Mouse (Mus musculus) CH12.LX (cell line): ENCODE measurements around the gene Ncoa5. TPM values are rescaled to one million over a fixed set of nuclear protein-coding genes. Genes with fewer than 3 reads are reported as not detected.

Experiments
- DNase-seq: peaks from one replicate; pipeline ENCODE4 v3.0.0-alpha.2; 2013; ENCODE audit errors: extremely low read depth
- H3K27ac ChIP-seq: 2 replicates; pipeline ENCODE4 v1.5.1; 2012; ENCODE audit warnings: low read depth, mild to moderate bottlenecking, control low read depth, moderate library complexity; ENCODE audit not compliant: insufficient read depth
- H3K27me3 ChIP-seq: replicated peaks from 2 replicates; pipeline ENCODE3; 2012; ENCODE audit warnings: inconsistent platforms
- H3K36me3 ChIP-seq, 2 experiments: replicated peaks in 1 of 2; 2 replicates each; pipeline versions ENCODE3 to v1.6.1; 2012; ENCODE audit warnings: inconsistent platforms in 1 of 2, low read length in 1 of 2, mild to moderate bottlenecking in 1 of 2, mixed read lengths in 1 of 2, moderate library complexity in 1 of 2; ENCODE audit not compliant: control insufficient read depth in 1 of 2, insufficient read depth in 1 of 2
- H3K4me1 ChIP-seq, 2 experiments: 2 replicates each; pipeline ENCODE4 v1.6.1; 2012; ENCODE audit warnings: inconsistent platforms in 1 of 2, moderate library complexity in 1 of 2; ENCODE audit not compliant: insufficient read depth in 2 of 2, control insufficient read depth in 1 of 2
- H3K4me2 ChIP-seq: 2 replicates; pipeline ENCODE4 v1.6.1; 2012; ENCODE audit warnings: low read depth, mild to moderate bottlenecking, control low read depth; ENCODE audit not compliant: poor library complexity, insufficient read depth, severe bottlenecking
- H3K4me3 ChIP-seq, 3 experiments: fragments of 150-350 bp in 1 of 3; sonication (generic) in 1 of 3; replicated peaks in 1 of 3; 2 replicates each; pipeline versions ENCODE3 to v1.5.1; 2011 to 2012; ENCODE audit warnings: low read depth in 2 of 3, low read length in 2 of 3, mild to moderate bottlenecking in 2 of 3, moderate library complexity in 2 of 3, control low read depth in 1 of 3, improper control_type of control experiment in 1 of 3, inconsistent platforms in 1 of 3, mixed read lengths in 1 of 3; ENCODE audit not compliant: poor library complexity in 1 of 3
- H3K79me2 ChIP-seq: replicated peaks from 2 replicates; pipeline ENCODE4 v1.6.1; 2012; ENCODE audit warnings: mild to moderate bottlenecking, moderate library complexity; ENCODE audit not compliant: control insufficient read depth, poor library complexity, insufficient read depth, severe bottlenecking; ENCODE audit errors: extremely low read depth
- H3K9ac ChIP-seq: 2 replicates; pipeline ENCODE4 v1.6.1; 2012; ENCODE audit warnings: low read depth, mild to moderate bottlenecking, control low read depth, moderate library complexity; ENCODE audit not compliant: insufficient read depth
- H3K9me3 ChIP-seq: replicated peaks from 2 replicates; pipeline ENCODE3; 2012; ENCODE audit warnings: low read length, inconsistent platforms, mixed read lengths
- BHLHE40 ChIP-seq: IDR thresholded peaks from 2 replicates; pipeline ENCODE4 v1.6.1; 2011; ENCODE audit warnings: mild to moderate bottlenecking, low read depth, low read length, improper control_type of control experiment
- E2F4 ChIP-seq: IDR thresholded peaks from 2 replicates; pipeline ENCODE4 v1.6.1; 2011; ENCODE audit warnings: low read depth, low read length, improper control_type of control experiment; ENCODE audit not compliant: insufficient replicate concordance
- IRF4 ChIP-seq: IDR thresholded peaks from 2 replicates; pipeline ENCODE4 v1.6.1; 2014; ENCODE audit warnings: low read depth, mild to moderate bottlenecking, inconsistent platforms, low read length, improper control_type of control experiment
- JUND ChIP-seq: conservative IDR thresholded peaks from 2 replicates; pipeline ENCODE4 v1.6.1; 2011; ENCODE audit warnings: low read depth, low read length, improper control_type of control experiment
- MAFK ChIP-seq: IDR thresholded peaks from 2 replicates; pipeline ENCODE4 v1.6.1; 2011; ENCODE audit warnings: low read length, improper control_type of control experiment; ENCODE audit not compliant: insufficient replicate concordance
- MXI1 ChIP-seq: IDR thresholded peaks from 2 replicates; pipeline ENCODE4 v1.6.1; 2011; ENCODE audit warnings: mild to moderate bottlenecking, low read depth, low read length, improper control_type of control experiment
- POLR2A ChIP-seq: IDR thresholded peaks from 2 replicates; pipeline ENCODE4 v1.6.1; 2011; ENCODE audit warnings: low read depth, mild to moderate bottlenecking, improper control_type of control experiment, low read length
- RAD21 ChIP-seq: IDR thresholded peaks from 2 replicates; pipeline ENCODE4 v1.6.1; 2011; ENCODE audit warnings: low read depth, mild to moderate bottlenecking, low read length, improper control_type of control experiment, moderate library complexity
- SMC3 ChIP-seq: IDR thresholded peaks from 2 replicates; pipeline ENCODE4 v1.6.1; 2011; ENCODE audit warnings: low read depth, low read length, improper control_type of control experiment
- TBP ChIP-seq: conservative IDR thresholded peaks from 2 replicates; pipeline ENCODE4 v1.6.1; 2011; ENCODE audit warnings: low read depth, low read length, improper control_type of control experiment
- TCF12 ChIP-seq: IDR thresholded peaks from 2 replicates; pipeline ENCODE4 v1.6.1; 2014; ENCODE audit warnings: low read depth, mild to moderate bottlenecking, inconsistent platforms, low read length, improper control_type of control experiment
- UBTF ChIP-seq: IDR thresholded peaks from 2 replicates; pipeline ENCODE4 v1.6.1; 2012; ENCODE audit warnings: low read depth, mild to moderate bottlenecking, inconsistent platforms, low read length, improper control_type of control experiment, moderate library complexity
- USF1 ChIP-seq: IDR thresholded peaks from 2 replicates; pipeline ENCODE4 v1.6.1; 2014; ENCODE audit warnings: low read depth, mild to moderate bottlenecking, inconsistent platforms, low read length, improper control_type of control experiment
- USF2 ChIP-seq: conservative IDR thresholded peaks from 2 replicates; pipeline ENCODE4 v1.6.1; 2011; ENCODE audit warnings: low read depth, low read length, improper control_type of control experiment
- dilution Hi-C: fragments of 300-500 bp; cut with MboI; formaldehyde crosslinking; loops from 2 replicates; pipeline ENCODE4 v1.14.3; 2020; ENCODE audit warnings: low sequenced_read_pairs; ENCODE audit not compliant: extremely low pct_unique_long_range_greater_than_20kb, extremely low pct_ligation_motif_present
- in situ Hi-C: fragments of 300-500 bp; cut with MboI; formaldehyde crosslinking; loops from 3 replicates; pipeline ENCODE4 v1.14.3; 2019; ENCODE audit warnings: low sequenced_read_pairs, low pct_ligation_motif_present, low pct_unique_long_range_greater_than_20kb, mixed read lengths
- polyA plus RNA-seq: library from polyadenylated mRNA; unstranded; fragments of >175 nt; gene quantifications from 2 replicates; pipeline ENCODE4 v1.2.1, GENCODE M21; 2012; ENCODE audit warnings: low read depth; ENCODE audit not compliant: insufficient read length
- total RNA-seq, 2 experiments: library from RNA; depleted of rRNA; stranded (reverse); fragments of 300-350 nt in 1 of 2; fragments of >200 nt in 1 of 2; gene quantifications; 2 replicates each; pipeline ENCODE4 v1.2.3; 2012 to 2014

Gene Ncoa5
- total and polyA plus RNA-seq, 3 experiments = 18.6 to 46.4 (median 20.1) TPM

DNA sequence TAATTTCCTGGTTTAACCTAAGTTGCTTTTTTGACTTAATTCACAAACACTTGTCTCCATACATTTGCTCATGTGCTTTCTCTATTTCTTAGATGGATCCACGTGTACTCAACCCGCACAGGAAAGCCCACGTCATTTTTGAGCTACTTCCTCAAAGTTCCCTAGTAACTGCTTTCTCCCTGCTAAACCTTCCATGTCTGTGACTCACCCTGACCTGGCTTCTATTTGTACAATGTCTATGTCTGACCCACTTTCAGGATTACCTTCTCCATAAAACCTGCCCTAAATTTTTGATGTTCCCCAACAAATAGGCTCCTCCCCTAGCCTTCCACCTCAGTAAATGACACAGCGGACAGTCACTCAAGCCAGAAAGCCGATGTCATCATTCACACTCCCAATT, 19.7 kb downstream of the Ncoa5 start:
- no peaks in the 10 kb centered on the region for H3K79me2 ChIP-seq
- no peak overlapping the region for H3K27ac ChIP-seq
- dilution Hi-C loops = no loop called here
- no peak for DNase-seq
- TF ChIP-seq RAD21 (no peak), MAFK (no peak), BHLHE40 (no peak), POLR2A (no peak), USF1 (no peak), UBTF (no peak), JUND (no peak)
- H3K4me3 ChIP-seq = no peak overlapping the region
- H3K4me2 ChIP-seq = no peak overlapping the region
- in situ Hi-C loops = no loop called here
- no peaks in the 10 kb centered on the region for H3K9me3 ChIP-seq
- H3K9ac ChIP-seq = no peak overlapping the region
- no peaks in the 10 kb centered on the region for H3K27me3 ChIP-seq
- peaks cover 27 to 70% of the 10 kb centered on the region in 2 experiments for H3K36me3 ChIP-seq
- H3K4me1 ChIP-seq = peaks cover 0 to 20% of the 10 kb centered on the region in 2 experiments; a peak in 1 of 4 replicates

DNA sequence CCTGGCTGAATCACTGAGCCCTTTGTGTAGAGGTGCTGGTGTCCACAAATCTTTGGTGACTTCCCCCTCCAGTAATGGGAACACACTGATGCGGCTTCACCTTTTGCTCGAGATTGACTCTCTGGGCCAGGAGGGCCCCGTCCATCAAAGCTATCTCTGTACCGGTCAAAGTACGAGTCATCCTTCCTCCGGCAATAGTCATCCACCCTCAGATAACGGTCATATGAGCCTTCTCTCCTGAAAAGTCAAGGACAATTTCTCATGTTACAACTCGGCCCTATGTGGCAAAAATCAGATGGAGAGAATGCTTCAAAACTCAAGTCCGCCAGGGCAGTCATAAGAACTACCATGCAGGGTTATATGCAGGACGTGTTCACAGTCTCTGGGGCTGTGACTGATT, 24.3 kb downstream of the Ncoa5 start:
- H3K9ac ChIP-seq = no peak overlapping the region
- H3K36me3 ChIP-seq = peaks cover 54 to 84% of the 10 kb centered on the region in 2 experiments
- TF ChIP-seq MXI1 = no peak
- TF ChIP-seq BHLHE40 = no peak
- TF ChIP-seq USF2 = no peak
- no peak for TF ChIP-seq TBP
- TF ChIP-seq SMC3 = no peak
- no peak for TF ChIP-seq TCF12
- TF ChIP-seq IRF4 = no peak
- no peak for TF ChIP-seq E2F4
- DNase-seq = no peak
- dilution Hi-C loops = no loop called here
- H3K4me2 ChIP-seq = no peak overlapping the region
- in situ Hi-C loops = no loop called here
- H3K9me3 ChIP-seq = no peaks in the 10 kb centered on the region
- H3K79me2 ChIP-seq = no peaks in the 10 kb centered on the region
- H3K27me3 ChIP-seq = no peaks in the 10 kb centered on the region
- H3K4me3 ChIP-seq = no peak overlapping the region
- H3K4me1 ChIP-seq = peaks cover 0 to 12% of the 10 kb centered on the region in 2 experiments; a peak in 1 of 4 replicates
- no peak overlapping the region for H3K27ac ChIP-seq

DNA sequence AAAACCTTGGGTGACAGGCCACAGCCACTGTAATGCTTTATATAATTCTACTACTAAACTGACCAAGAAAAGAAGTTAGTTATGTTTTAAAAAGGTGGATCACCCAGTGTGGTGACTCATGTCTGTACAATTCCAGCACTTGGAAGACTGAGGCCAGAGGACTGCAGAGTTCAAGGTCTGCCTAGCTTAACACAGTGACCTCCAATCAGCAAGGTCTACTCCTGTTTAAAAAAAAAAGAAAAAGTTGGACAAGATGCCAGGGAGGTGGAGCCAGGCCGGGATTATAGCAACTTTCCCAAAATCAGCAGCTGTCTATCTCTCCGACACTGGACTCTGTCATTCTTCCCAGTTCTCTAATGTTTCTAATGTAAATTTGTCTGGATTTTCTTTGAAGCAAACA, 25.1 kb downstream of the Ncoa5 start:
- no peaks in the 10 kb centered on the region for H3K79me2 ChIP-seq
- no peak for TF ChIP-seq USF2
- H3K36me3 ChIP-seq = peaks cover 58 to 91% of the 10 kb centered on the region in 2 experiments
- no peak for DNase-seq
- no peak overlapping the region for H3K4me3 ChIP-seq
- no peaks in the 10 kb centered on the region for H3K27me3 ChIP-seq
- no peak overlapping the region for H3K9ac ChIP-seq
- H3K27ac ChIP-seq = no peak overlapping the region
- no peak overlapping the region for H3K4me2 ChIP-seq
- in situ Hi-C loops (no loop called here), dilution Hi-C loops (no loop called here)
- H3K9me3 ChIP-seq = no peaks in the 10 kb centered on the region
- H3K4me1 ChIP-seq = peaks cover 0 to 4% of the 10 kb centered on the region in 2 experiments; a peak in 1 of 4 replicates
